Mouse (Mus musculus) cerebellum, adult 2 months (tissue): ENCODE measurements around the gene 6430531B16Rik. TPM values are rescaled to one million over a fixed set of nuclear protein-coding genes. Genes with fewer than 3 reads are reported as not detected.
A peak's percentile ranks its signal among the peaks of the same experiment; 100 is the strongest.

ENCODE experiments used
- DNase-seq, 2 experiments: peaks; one replicate each; pipeline ENCODE4 v3.0.0; 2021
- H3K27ac ChIP-seq: fragments of 200-500 bp; 2 replicates; pipeline ENCODE4 v1.5.1; 2012; ENCODE audit warnings: low read length, control low read depth, inconsistent platforms; ENCODE audit not compliant: insufficient read depth
- H3K27me3 ChIP-seq: fragments of 200-500 bp; 2 replicates; pipeline ENCODE4 v1.6.1; 2012; ENCODE audit warnings: inconsistent platforms, mild to moderate bottlenecking, low read length, moderate library complexity; ENCODE audit not compliant: control insufficient read depth, insufficient read depth
- H3K4me1 ChIP-seq: fragments of 200-500 bp; 2 replicates; pipeline ENCODE4 v1.6.1; 2011; ENCODE audit warnings: low read length; ENCODE audit not compliant: control insufficient read depth, insufficient read depth
- H3K4me3 ChIP-seq: fragments of 200-500 bp; replicated peaks from 2 replicates; pipeline ENCODE3; 2011; ENCODE audit warnings: mild to moderate bottlenecking, low read depth, low read length, control low read depth; ENCODE audit not compliant: insufficient read depth
- CTCF ChIP-seq: fragments of 200-500 bp; IDR thresholded peaks from 2 replicates; pipeline ENCODE4 v1.5.1; 2011; ENCODE audit warnings: low read depth, mild to moderate bottlenecking, control low read depth, low read length, moderate library complexity, borderline replicate concordance; ENCODE audit not compliant: insufficient read depth
- POLR2A ChIP-seq: fragments of 200-500 bp; IDR thresholded peaks from 2 replicates; pipeline ENCODE4 v1.6.1; 2011; ENCODE audit warnings: low read length, control low read depth, borderline replicate concordance; ENCODE audit not compliant: insufficient read depth
- WGBS: fragments of 180-500 bp; shearing (Covaris S2); methylation state at CpG from one replicate; pipeline ENCODE4 v1.1.7; 2018; 5-methylcytosine and 5-hydroxymethylcytosine counted together
- polyA plus RNA-seq: library from polyadenylated mRNA; depleted of rRNA; stranded (reverse); fragments of >200 nt; gene quantifications from 2 replicates; pipeline ENCODE4 v1.2.3, GENCODE M21; 2012

6430531B16Rik gene
- polyA plus RNA-seq, 1 experiment: 0.39 TPM

- 77% methylated on average over 3 of the region's 3 CpGs for WGBS
- H3K4me1 ChIP-seq: peaks cover 4% of the 10 kb centered on the region; the same call in 1 of the 2 replicates
- no peak for DNase-seq
- no peak for TF ChIP-seq POLR2A
- no peak for TF ChIP-seq CTCF
- H3K27ac ChIP-seq: no peak overlapping the region
- no peak overlapping the region for H3K4me3 ChIP-seq
- no peaks in the 10 kb centered on the region for H3K27me3 ChIP-seq
Measured at GRCm38 (mm10) chr7:139980778-139981177, 2.2 kb upstream of the 6430531B16Rik start.

GRCm38 (mm10) chr7:139979011-139979719 is 610 bp upstream of the 6430531B16Rik start:
- Histone ChIP-seq H3K4me1 (peaks cover 4% of the 10 kb centered on the region; the same call in 1 of the 2 replicates), H3K27me3 (no peaks in the 10 kb centered on the region), H3K4me3 (peak overlapping the region; percentile 58), H3K27ac (no peak overlapping the region)
- peak in 1 of 2 experiments; percentile 29 for DNase-seq
- 27% methylated on average over 13 of the region's 13 CpGs for WGBS
- no peak for TF ChIP-seq CTCF
- TF ChIP-seq POLR2A: no peak

DNA sequence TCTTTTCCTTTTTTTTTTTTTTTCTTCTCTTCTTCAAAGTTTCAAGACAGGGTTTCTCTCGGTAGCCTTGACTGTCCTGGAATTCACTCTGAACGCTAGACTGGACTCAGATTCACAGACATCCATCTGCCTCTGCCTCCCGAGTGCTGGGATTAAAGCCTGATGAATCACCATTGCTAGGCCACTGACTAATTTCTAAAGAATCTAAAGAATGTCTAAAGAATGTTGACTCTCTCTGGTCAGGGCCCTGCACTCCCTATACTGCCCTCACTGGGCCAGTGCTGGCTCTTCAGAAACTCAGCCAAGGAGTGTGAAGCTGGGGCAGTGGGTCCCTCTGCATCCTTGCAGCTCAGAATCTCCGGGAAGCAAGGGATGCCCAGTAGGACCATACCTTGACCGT is 3.1 kb downstream of the 6430531B16Rik start:
- H3K4me3 ChIP-seq: no peak overlapping the region
- H3K27ac ChIP-seq: no peak overlapping the region
- TF ChIP-seq POLR2A (no peak), CTCF (no peak)
- DNase-seq: no peak
- WGBS: 58% methylated on average over 5 of the region's 5 CpGs
- no peaks in the 10 kb centered on the region for H3K27me3 ChIP-seq
- H3K4me1 ChIP-seq: peaks cover 4% of the 10 kb centered on the region; the same call in 1 of the 2 replicates

DNA sequence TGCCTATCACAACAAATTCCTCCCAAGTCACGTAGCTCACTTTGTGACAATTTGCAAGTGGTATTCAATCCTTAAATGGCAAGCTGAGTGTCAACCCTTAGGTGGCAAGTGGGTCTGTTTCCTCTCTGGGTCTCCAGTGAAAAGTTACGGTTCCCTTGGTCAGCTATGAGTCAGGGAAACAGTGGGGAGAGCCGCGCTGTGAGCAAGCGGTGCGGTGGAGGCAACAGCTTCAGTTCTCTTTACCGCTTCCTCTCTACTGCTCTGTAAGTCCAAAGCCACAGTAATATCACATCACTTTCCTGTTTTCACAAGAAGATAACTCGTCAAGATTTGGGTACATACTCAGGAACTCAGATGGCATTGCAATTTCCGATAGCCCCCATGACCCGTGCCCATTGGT is 4.2 kb downstream of the 6430531B16Rik start:
- Histone ChIP-seq H3K27ac (no peak overlapping the region), H3K4me1 (peaks cover 4% of the 10 kb centered on the region; the same call in 1 of the 2 replicates), H3K4me3 (no peak overlapping the region), H3K27me3 (no peaks in the 10 kb centered on the region)
- 85% methylated on average over 10 of the region's 10 CpGs for WGBS
- TF ChIP-seq POLR2A (no peak), CTCF (no peak)
- DNase-seq: no peak

- Histone ChIP-seq H3K4me3 (no peak overlapping the region), H3K27me3 (no peaks in the 10 kb centered on the region), H3K27ac (no peak overlapping the region), H3K4me1 (no peaks in the 10 kb centered on the region)
- TF ChIP-seq POLR2A: no peak
- TF ChIP-seq CTCF: no peak
- no peak for DNase-seq
Measured at GRCm38 (mm10) chr7:139972923-139973331, 5.6 kb downstream of the 6430531B16Rik start.

GRCm38 (mm10) chr7:139971436-139971835 is 7.1 kb downstream of the 6430531B16Rik start:
- 74% methylated on average over 6 of the region's 6 CpGs for WGBS
- Histone ChIP-seq H3K4me3 (no peak overlapping the region), H3K27me3 (no peaks in the 10 kb centered on the region), H3K4me1 (no peaks in the 10 kb centered on the region), H3K27ac (no peak overlapping the region)
- TF ChIP-seq POLR2A (no peak), CTCF (no peak)
- no peak for DNase-seq

GRCm38 (mm10) chr7:139970979-139971378 is 7.6 kb downstream of the 6430531B16Rik start:
- 66% methylated on average over 5 of the region's 5 CpGs for WGBS
- Histone ChIP-seq H3K4me3 (no peak overlapping the region), H3K27me3 (no peaks in the 10 kb centered on the region), H3K27ac (no peak overlapping the region), H3K4me1 (no peaks in the 10 kb centered on the region)
- TF ChIP-seq POLR2A (no peak), CTCF (no peak)
- no peak for DNase-seq

GRCm38 (mm10) chr7:139970216-139970919 is 8.2 kb downstream of the 6430531B16Rik start:
- no peaks in the 10 kb centered on the region for H3K4me1 ChIP-seq
- H3K4me3 ChIP-seq: no peak overlapping the region
- no peak for TF ChIP-seq POLR2A
- no peak for TF ChIP-seq CTCF
- DNase-seq: no peak
- no peaks in the 10 kb centered on the region for H3K27me3 ChIP-seq
- no peak overlapping the region for H3K27ac ChIP-seq
- WGBS: 78% methylated on average over 10 of the region's 10 CpGs
